Mouse (Mus musculus) liver, embryonic 14.5 days (tissue): ENCODE measurements at regions not wholly inside any gene's neighbourhood (a gene's known extent, or its start where the extent isn't known, plus 50 kb on each side); places are given as distances from the start of the nearest gene placed in this dataset.
A peak's percentile ranks its signal among the peaks of the same experiment; 100 is the strongest.

ENCODE experiments used
- ATAC-seq: fragments of 200-750 bp; cut with Nextera tagmentation; 2 replicates; pipeline ENCODE4 v1.8.0; 2017; ENCODE audit warnings: moderate number of reproducible peaks, mild to moderate bottlenecking, moderate library complexity; ENCODE audit not compliant: insufficient read depth
- DNase-seq, 3 experiments: peaks; one replicate each; pipeline ENCODE4 v3.0.0-alpha.2; 2012 to 2013; ENCODE audit warnings: low read depth in 3 of 3, low spot score in 3 of 3
- H3K27ac ChIP-seq: fragments of 300-500 bp; sonication (generic); 2 replicates; pipeline ENCODE4 v1.5.1; 2014; ENCODE audit warnings: moderate library complexity, mild to moderate bottlenecking, control low read depth, inconsistent platforms
- H3K27me3 ChIP-seq: fragments of 300-500 bp; sonication (generic); 2 replicates; pipeline ENCODE4 v1.6.1; 2014; ENCODE audit warnings: mild to moderate bottlenecking, low read length, moderate library complexity; ENCODE audit not compliant: control insufficient read depth, insufficient read depth
- H3K36me3 ChIP-seq: fragments of 300-500 bp; sonication (generic); replicated peaks from 2 replicates; pipeline ENCODE4 v1.6.1; 2014; ENCODE audit warnings: low read depth; ENCODE audit not compliant: control insufficient read depth, insufficient read depth
- H3K4me1 ChIP-seq, 2 experiments: fragments of 200-500 bp in 1 of 2; fragments of 300-500 bp in 1 of 2; sonication (generic) in 1 of 2; replicated peaks; 2 replicates each; pipeline ENCODE4 v1.6.1; 2012 to 2014; ENCODE audit warnings: antibody characterized with exemption in 1 of 2, inconsistent platforms in 1 of 2, low read length in 1 of 2; ENCODE audit not compliant: control insufficient read depth in 2 of 2, insufficient read depth in 2 of 2
- H3K4me2 ChIP-seq: fragments of 300-500 bp; sonication (generic); 2 replicates; pipeline ENCODE4 v1.6.1; 2014; ENCODE audit warnings: low read depth, mild to moderate bottlenecking, control low read depth, moderate library complexity
- H3K4me3 ChIP-seq, 2 experiments: fragments of 200-500 bp in 1 of 2; fragments of 300-500 bp in 1 of 2; sonication (generic) in 1 of 2; 2 replicates each; pipeline ENCODE4 v1.5.1; 2012 to 2014; ENCODE audit warnings: low read depth in 2 of 2, low read length in 2 of 2, mild to moderate bottlenecking in 2 of 2, control low read depth in 1 of 2, inconsistent platforms in 1 of 2, moderate library complexity in 1 of 2; ENCODE audit not compliant: insufficient read depth in 1 of 2
- H3K9ac ChIP-seq: fragments of 300-500 bp; sonication (generic); replicated peaks from 2 replicates; pipeline ENCODE4 v1.6.1; 2014; ENCODE audit warnings: mild to moderate bottlenecking, control low read depth, moderate library complexity
- H3K9me3 ChIP-seq: fragments of 300-500 bp; sonication (generic); 2 replicates; pipeline ENCODE4 v1.6.1; 2016; ENCODE audit warnings: low read length, mixed read lengths; ENCODE audit not compliant: control insufficient read depth
- CTCF ChIP-seq: IDR thresholded peaks from 2 replicates; pipeline ENCODE4 v1.5.1; 2016; ENCODE audit warnings: antibody characterized with exemption, low read depth, control low read depth
- EP300 ChIP-seq: IDR thresholded peaks from 2 replicates; pipeline ENCODE4 v1.6.1; 2016; ENCODE audit warnings: antibody characterized with exemption, low read depth
- WGBS: fragments of 180-500 bp; shearing (Covaris S2); extraction: QIAGEN DNeasy Blood & Tissue Kit; methylation state at CpG from one replicate; pipeline ENCODE4 v1.1.7; 2014; ENCODE audit not compliant: insufficient replicate concordance; 5-methylcytosine and 5-hydroxymethylcytosine counted together

GRCm38 (mm10) chr4:150775695-150776521, 77.8 kb upstream of the Errfi1 start:
- Histone ChIP-seq H3K27me3 (no peaks in the 10 kb centered on the region), H3K4me1 (peaks cover 0 to 4% of the 10 kb centered on the region in 2 experiments; a peak in 1 of 4 replicates), H3K4me3 (no peak overlapping the region), H3K36me3 (no peaks in the 10 kb centered on the region), H3K27ac (no peak overlapping the region), H3K4me2 (no peak overlapping the region), H3K9ac (no peak overlapping the region), H3K9me3 (no peaks in the 10 kb centered on the region)
- WGBS = 75% methylated on average over 24 of the region's 24 CpGs
- no peak for ATAC-seq
- TF ChIP-seq EP300 (no peak), CTCF (no peak)
- DNase-seq = no peak

GRCm38 (mm10) chr4:150775281-150775680, 78.4 kb upstream of the Errfi1 start:
- Histone ChIP-seq H3K9me3 (no peaks in the 10 kb centered on the region), H3K27ac (no peak overlapping the region), H3K4me2 (no peak overlapping the region), H3K4me3 (no peak overlapping the region), H3K27me3 (no peaks in the 10 kb centered on the region), H3K36me3 (no peaks in the 10 kb centered on the region), H3K9ac (no peak overlapping the region), H3K4me1 (peaks cover 0 to 2% of the 10 kb centered on the region in 2 experiments; a peak in 1 of 4 replicates)
- WGBS = 73% methylated on average over 8 of the region's 8 CpGs
- DNase-seq (no peak), ATAC-seq (no peak)
- TF ChIP-seq CTCF = no peak
- no peak for TF ChIP-seq EP300

- ATAC-seq = no peak
- H3K36me3 ChIP-seq = no peaks in the 10 kb centered on the region
- H3K4me2 ChIP-seq = no peak overlapping the region
Measured at GRCm38 (mm10) chr4:150774289-150774914, 79.3 kb upstream of the Errfi1 start.

GRCm38 (mm10) chr4:150771922-150772651, 81.6 kb upstream of the Errfi1 start:
- no peak for ATAC-seq
- no peak overlapping the region for H3K9ac ChIP-seq
- DNase-seq = no peak
- TF ChIP-seq EP300 (no peak), CTCF (no peak)
- H3K27me3 ChIP-seq = no peaks in the 10 kb centered on the region
- H3K4me2 ChIP-seq = no peak overlapping the region
- H3K4me3 ChIP-seq = no peak overlapping the region
- H3K9me3 ChIP-seq = no peaks in the 10 kb centered on the region
- no peaks in the 10 kb centered on the region for H3K4me1 ChIP-seq
- no peaks in the 10 kb centered on the region for H3K36me3 ChIP-seq
- 49% methylated on average over 6 of the region's 6 CpGs for WGBS
- H3K27ac ChIP-seq = no peak overlapping the region

More at GRCm38 (mm10) chr4:150774289-150774914, 79.3 kb upstream of the Errfi1 start:
- no peak overlapping the region for H3K27ac ChIP-seq
- H3K4me1 ChIP-seq = peaks cover 0 to 2% of the 10 kb centered on the region in 2 experiments; a peak in 1 of 4 replicates
- H3K9ac ChIP-seq = no peak overlapping the region
- H3K4me3 ChIP-seq = no peak overlapping the region
- TF ChIP-seq EP300 (no peak), CTCF (peak; percentile 49; the same call in 1 of the 2 replicates)
- 57% methylated on average over 7 of the region's 7 CpGs for WGBS
- no peaks in the 10 kb centered on the region for H3K9me3 ChIP-seq
- H3K27me3 ChIP-seq = no peaks in the 10 kb centered on the region
- no peak for DNase-seq

- ATAC-seq (no peak), DNase-seq (no peak)
- no peak overlapping the region for H3K4me3 ChIP-seq
- TF ChIP-seq EP300 = no peak
- TF ChIP-seq CTCF = no peak
- H3K27me3 ChIP-seq = no peaks in the 10 kb centered on the region
- no peak overlapping the region for H3K27ac ChIP-seq
- H3K4me1 ChIP-seq = no peaks in the 10 kb centered on the region
- no peak overlapping the region for H3K9ac ChIP-seq
- H3K36me3 ChIP-seq = no peaks in the 10 kb centered on the region
- WGBS = 43% methylated on average over 2 of the region's 2 CpGs
- no peaks in the 10 kb centered on the region for H3K9me3 ChIP-seq
- no peak overlapping the region for H3K4me2 ChIP-seq
Measured at GRCm38 (mm10) chr4:150771469-150771868, 82.2 kb upstream of the Errfi1 start.
